ENCODE assay signal across 22 mouse cellular contexts in genomic region chr8:117517861-117518260, GRCm38 (mm10).
"Had no signal": no experiment of that assay in that cellular context is flagged by ENCODE, and none has a peak within 500 bp of the region (broad histone marks: within the 10 kb centered on the region; RNA-seq: fewer than 3 reads in every experiment).

No protein-coding gene starts in this region.

- H3K27ac ChIP-seq: liver, embryonic 14.5 days; lung, embryonic 15.5 days; midbrain, embryonic 10.5 days had no signal

- DNase-seq: kidney, adult 18-20 months; kidney, adult 9 months; kidney, postnatal 14 days; kidney, postnatal 4 days; layer of hippocampus, adult 9-11 months; left cerebral cortex, postnatal 4 days; lung, adult 18-20 months; lung, postnatal 10 days; lung, postnatal 36 days; midbrain, embryonic 14.5 days; right cerebral cortex, adult 18-20 months; right cerebral cortex, postnatal 14 days; right cerebral cortex, postnatal 4 days; thymus, adult 2 months; thymus, postnatal 14 days; thymus, postnatal 4 days had no signal

- H3K4me3 ChIP-seq: limb, embryonic 12.5 days; limb, embryonic 15.5 days; lung, embryonic 15.5 days; megakaryocyte, embryonic 14.5 days; midbrain, embryonic 10.5 days had no signal

- H3K36me3 ChIP-seq: limb, embryonic 12.5 days; limb, embryonic 15.5 days; lung, embryonic 15.5 days; midbrain, embryonic 10.5 days had no signal

- H3K27me3 ChIP-seq: limb, embryonic 12.5 days; limb, embryonic 15.5 days; lung, embryonic 15.5 days; megakaryocyte, embryonic 14.5 days had no signal
